In the genomic region with DNA sequence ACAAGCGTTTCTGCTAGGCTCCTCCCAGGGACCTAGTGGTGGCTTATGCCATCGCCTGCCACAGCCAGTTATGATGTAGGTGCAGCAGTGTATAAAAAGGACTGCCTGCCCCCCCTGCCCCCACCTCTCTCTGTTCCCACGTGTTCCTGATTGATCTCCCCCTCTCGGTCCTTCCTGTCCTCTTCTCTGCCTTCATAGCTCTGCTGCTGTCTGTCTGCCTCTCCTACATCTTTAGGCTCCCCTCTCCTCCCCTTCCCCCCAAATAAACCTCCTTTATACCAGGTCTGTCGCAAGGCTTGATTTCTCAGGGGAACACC, we compare ENCODE assay signal across 12 mouse cellular contexts.
DNase-seq lines count a peak whose midpoint lies in the region; ATAC-seq and TF ChIP-seq lines count a peak whose summit lies in the region.
"Had no signal": no experiment of that assay in that cellular context is flagged by ENCODE, and none has a peak within 500 bp of the region (broad histone marks: within the 10 kb centered on the region; RNA-seq: fewer than 3 reads in every experiment).

No protein-coding gene starts in this region.

- TF ChIP-seq CTCF in stomach, postnatal 0 days (IDR thresholded peaks at IDR 0.05; ENCODE audit: low read depth), result no peak

- ATAC-seq in embryonic facial prominence, embryonic 13.5 days (ENCODE audit: insufficient number of reproducible peaks, insufficient read depth, low FRiP score, low TSS enrichment, low read depth), result no peak
- no peak for ATAC-seq in hindbrain, embryonic 16.5 days
- ATAC-seq in neural tube, embryonic 12.5 days (ENCODE audit: low FRiP score, low read depth), result no peak; the same call in 1 of the 2 replicates
- no peak for ATAC-seq in stomach, postnatal 0 days (ENCODE audit: low FRiP score, low TSS enrichment)

- no peak for DNase-seq in embryonic facial prominence, embryonic 10.5 days (ENCODE audit: low spot score)
- peak; percentile 26 for DNase-seq in MN1 (ENCODE audit: low spot score)
- DNase-seq in spleen, postnatal 10 days (ENCODE audit: low spot score in 2 of 2), result no peak
- no peak for DNase-seq in stomach, postnatal 0 days (ENCODE audit: low spot score)
- DNase-seq in ovary, postnatal 10 days (ENCODE audit: low spot score), result no peak
- DNase-seq: cerebellum, adult 11 months; right cerebral cortex, postnatal 4 days had no signal

- no peak overlapping the region for H3K27ac ChIP-seq in embryonic facial prominence, embryonic 13.5 days
- H3K27ac ChIP-seq in embryonic facial prominence, embryonic 10.5 days (replicated peaks), result no peak overlapping the region
- H3K27ac ChIP-seq in hindbrain, embryonic 16.5 days (ENCODE audit: low read depth, low read length), result peak overlapping the region; percentile 87
- H3K27ac ChIP-seq in neural tube, embryonic 12.5 days, result peak overlapping the region; percentile 28; the same call in 1 of the 2 replicates
- no peak overlapping the region for H3K27ac ChIP-seq in stomach, postnatal 0 days (replicated peaks)
- H3K27ac ChIP-seq: heart, embryonic 10.5 days had no signal

- peaks cover 48% of the 10 kb centered on the region for H3K36me3 ChIP-seq in embryonic facial prominence, embryonic 13.5 days
- H3K36me3 ChIP-seq in embryonic facial prominence, embryonic 10.5 days (replicated peaks), result peaks cover 32% of the 10 kb centered on the region
- H3K36me3 ChIP-seq in hindbrain, embryonic 16.5 days (ENCODE audit: control insufficient read depth, insufficient read depth, low read length), result peaks cover 7% of the 10 kb centered on the region; the same call in 1 of the 2 replicates
- peaks cover 12% of the 10 kb centered on the region for H3K36me3 ChIP-seq in neural tube, embryonic 12.5 days
- H3K36me3 ChIP-seq in stomach, postnatal 0 days (ENCODE audit: control insufficient read depth, insufficient read depth, low read length), result peaks cover 7% of the 10 kb centered on the region

- no peak for TF ChIP-seq EP300 in stomach, postnatal 0 days (optimal IDR thresholded peaks at IDR 0.05)

- H3K9me3 ChIP-seq in embryonic facial prominence, embryonic 13.5 days, result no peaks in the 10 kb centered on the region
- no peaks in the 10 kb centered on the region for H3K9me3 ChIP-seq in embryonic facial prominence, embryonic 10.5 days
- H3K9me3 ChIP-seq in hindbrain, embryonic 16.5 days (ENCODE audit: control insufficient read depth, low read length), result no peaks in the 10 kb centered on the region
- no peaks in the 10 kb centered on the region for H3K9me3 ChIP-seq in neural tube, embryonic 12.5 days
- no peaks in the 10 kb centered on the region for H3K9me3 ChIP-seq in stomach, postnatal 0 days (ENCODE audit: control insufficient read depth, low read length)
- H3K9me3 ChIP-seq: heart, embryonic 10.5 days had no signal

- H3K4me1 ChIP-seq in embryonic facial prominence, embryonic 13.5 days, result 0 out of 2 replicates have a peak, but pooled peaks cover 3% of the 10 kb centered on the region
- H3K4me1 ChIP-seq in embryonic facial prominence, embryonic 10.5 days, result peaks cover 6% of the 10 kb centered on the region
- H3K4me1 ChIP-seq in hindbrain, embryonic 16.5 days (ENCODE audit: control insufficient read depth, insufficient read depth, low read depth, low read length), result peaks cover 17% of the 10 kb centered on the region
- peaks cover 7% of the 10 kb centered on the region; the same call in 1 of the 2 replicates for H3K4me1 ChIP-seq in neural tube, embryonic 12.5 days
- H3K4me1 ChIP-seq in stomach, postnatal 0 days (replicated peaks; ENCODE audit: control insufficient read depth, insufficient read depth), result no peaks in the 10 kb centered on the region

- H3K4me2 ChIP-seq in embryonic facial prominence, embryonic 13.5 days, result no peak overlapping the region
- no peak overlapping the region for H3K4me2 ChIP-seq in hindbrain, embryonic 16.5 days (ENCODE audit: low read length)
- peak overlapping the region; percentile 14 for H3K4me2 ChIP-seq in neural tube, embryonic 12.5 days (replicated peaks)
- H3K4me2 ChIP-seq in stomach, postnatal 0 days (replicated peaks; ENCODE audit: low read depth), result no peak overlapping the region

- peak overlapping the region; percentile 47; the same call in 1 of the 2 replicates for H3K9ac ChIP-seq in embryonic facial prominence, embryonic 13.5 days
- H3K9ac ChIP-seq in hindbrain, embryonic 16.5 days (ENCODE audit: low read depth, low read length), result peak overlapping the region; percentile 42; the same call in 1 of the 2 replicates
- H3K9ac ChIP-seq in neural tube, embryonic 12.5 days, result peak overlapping the region; percentile 39; the same call in 1 of the 2 replicates
- H3K9ac ChIP-seq in stomach, postnatal 0 days (ENCODE audit: low read length), result no peak overlapping the region

- H3K4me3 ChIP-seq in embryonic facial prominence, embryonic 13.5 days, result no peak overlapping the region
- no peak overlapping the region for H3K4me3 ChIP-seq in embryonic facial prominence, embryonic 10.5 days
- H3K4me3 ChIP-seq in hindbrain, embryonic 16.5 days (ENCODE audit: low read length), result no peak overlapping the region
- no peak overlapping the region for H3K4me3 ChIP-seq in neural tube, embryonic 12.5 days
- no peak overlapping the region for H3K4me3 ChIP-seq in stomach, postnatal 0 days (ENCODE audit: low read depth, low read length)
- H3K4me3 ChIP-seq: erythroblast, embryonic 14.5 days; heart, embryonic 10.5 days had no signal

- H3K27me3 ChIP-seq in embryonic facial prominence, embryonic 13.5 days, result no peaks in the 10 kb centered on the region
- H3K27me3 ChIP-seq in embryonic facial prominence, embryonic 10.5 days (replicated peaks; ENCODE audit: low read depth, poor library complexity, severe bottlenecking), result no peaks in the 10 kb centered on the region
- H3K27me3 ChIP-seq in hindbrain, embryonic 16.5 days (replicated peaks; ENCODE audit: control insufficient read depth, insufficient read depth, low read length), result no peaks in the 10 kb centered on the region
- H3K27me3 ChIP-seq in neural tube, embryonic 12.5 days (replicated peaks), result no peaks in the 10 kb centered on the region
- H3K27me3 ChIP-seq in stomach, postnatal 0 days (ENCODE audit: control insufficient read depth, insufficient read depth, low read length), result no peaks in the 10 kb centered on the region

- 52% methylated on average over 5 of the region's 5 CpGs for WGBS in embryonic facial prominence, embryonic 13.5 days
- WGBS in embryonic facial prominence, embryonic 10.5 days, result 64% methylated on average over 5 of the region's 5 CpGs
- 37% methylated on average over 5 of the region's 5 CpGs for WGBS in hindbrain, embryonic 16.5 days
- WGBS in neural tube, embryonic 12.5 days, result 50% methylated on average over 5 of the region's 5 CpGs
- WGBS in stomach, postnatal 0 days, result 54% methylated on average over 5 of the region's 5 CpGs

Comparison
In these comparisons a context has a peak if more than half of its experiments do, and no peak if none do; other contexts are left out.
1. H3K27ac ChIP-seq: peak in hindbrain, embryonic 16.5 days (single experiment) and neural tube, embryonic 12.5 days (single experiment); none in embryonic facial prominence, embryonic 13.5 days (single experiment), embryonic facial prominence, embryonic 10.5 days (single experiment) and stomach, postnatal 0 days (single experiment).